Mouse (Mus musculus) stomach, postnatal 0 days (tissue): ENCODE results near the gene Asic3. TPM values are rescaled to one million over a fixed set of nuclear protein-coding genes. Genes with fewer than 3 reads are reported as not detected.

ENCODE experiments used
- ATAC-seq: fragments of 200-750 bp; cut with Nextera tagmentation; 2 replicates; pipeline ENCODE4 v1.8.0; 2017; ENCODE audit not compliant: low FRiP score, low TSS enrichment
- DNase-seq: peaks from one replicate; pipeline ENCODE4 v3.0.0-alpha.2; 2016; ENCODE audit warnings: low spot score
- H3K27ac ChIP-seq: fragments of 300-500 bp; sonication (generic); replicated peaks from 2 replicates; pipeline ENCODE4 v1.5.1; 2014; ENCODE audit warnings: mild to moderate bottlenecking, control low read depth
- H3K27me3 ChIP-seq: fragments of 300-500 bp; sonication (generic); 2 replicates; pipeline ENCODE4 v1.6.1; 2014; ENCODE audit warnings: low read length; ENCODE audit not compliant: control insufficient read depth, insufficient read depth
- H3K36me3 ChIP-seq: fragments of 300-500 bp; sonication (generic); 2 replicates; pipeline ENCODE4 v1.6.1; 2014; ENCODE audit warnings: low read length, mixed read lengths; ENCODE audit not compliant: control insufficient read depth, insufficient read depth
- H3K4me1 ChIP-seq: fragments of 300-500 bp; sonication (generic); replicated peaks from 2 replicates; pipeline ENCODE4 v1.6.1; 2014; ENCODE audit warnings: antibody characterized with exemption; ENCODE audit not compliant: control insufficient read depth, insufficient read depth
- H3K4me2 ChIP-seq: fragments of 300-500 bp; sonication (generic); replicated peaks from 2 replicates; pipeline ENCODE4 v1.6.1; 2014; ENCODE audit warnings: low read depth, mild to moderate bottlenecking, control low read depth, moderate library complexity
- H3K4me3 ChIP-seq: fragments of 300-500 bp; sonication (generic); 2 replicates; pipeline ENCODE4 v1.5.1; 2014; ENCODE audit warnings: low read depth, low read length, control low read depth
- H3K9ac ChIP-seq: fragments of 300-500 bp; sonication (generic); 2 replicates; pipeline ENCODE4 v1.6.1; 2014; ENCODE audit warnings: mild to moderate bottlenecking, low read length, control low read depth, mixed read lengths
- H3K9me3 ChIP-seq: fragments of 300-500 bp; sonication (generic); 2 replicates; pipeline ENCODE4 v1.6.1; 2016; ENCODE audit warnings: low read length; ENCODE audit not compliant: control insufficient read depth
- CTCF ChIP-seq: IDR thresholded peaks from 2 replicates; pipeline ENCODE4 v1.5.1; 2016; ENCODE audit warnings: antibody characterized with exemption, low read depth, mild to moderate bottlenecking, moderate library complexity
- EP300 ChIP-seq: optimal IDR thresholded peaks from 2 replicates; pipeline ENCODE3; 2016; ENCODE audit warnings: antibody characterized with exemption
- WGBS: fragments of 180-500 bp; shearing (Covaris S2); extraction: QIAGEN DNeasy Blood & Tissue Kit; methylation state at CpG from one replicate; pipeline ENCODE4 v1.1.7; 2014; 5-methylcytosine and 5-hydroxymethylcytosine counted together
- polyA plus RNA-seq: library from polyadenylated mRNA; unstranded; fragments of >200 nt; fragmentation: Nextera tagmentation; extraction: Ambion mirVana; gene quantifications from 2 replicates; pipeline ENCODE4 v1.2.1, GENCODE M21; 2015

Gene Asic3
- 0.10 TPM in 1 of 2 replicates, not detected in the other for polyA plus RNA-seq

DNA sequence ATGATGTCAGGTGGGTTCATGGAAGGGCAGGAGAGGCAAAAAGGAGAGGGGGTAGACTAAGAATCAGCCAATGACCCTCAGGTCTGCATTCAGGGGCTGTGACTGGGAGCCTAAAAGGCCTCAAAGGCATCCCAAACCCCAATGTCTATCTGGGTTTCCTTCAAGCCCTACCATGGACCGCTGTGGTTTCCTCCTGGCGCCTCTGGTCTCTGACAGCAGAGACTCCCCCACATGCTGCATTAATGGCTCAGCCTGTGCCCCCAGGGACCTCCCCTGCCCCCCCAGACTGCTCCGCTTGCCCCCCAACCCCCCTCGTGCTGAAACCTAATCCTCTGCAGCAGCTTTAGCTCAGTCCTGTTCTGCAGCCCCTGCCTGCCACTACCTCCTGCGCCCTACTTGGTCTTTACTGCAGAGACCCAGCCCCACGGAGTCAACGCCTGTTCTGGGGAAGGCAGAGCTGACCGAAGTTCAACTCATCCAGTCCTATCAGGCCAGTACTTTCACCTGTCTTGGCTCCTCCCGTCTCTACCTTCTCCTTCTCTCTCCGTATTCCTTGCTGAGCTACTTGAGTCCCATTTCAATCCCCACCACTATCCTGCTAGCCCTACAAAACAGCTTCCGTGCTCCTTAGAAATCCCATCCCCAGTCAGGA lies at the start of gene Asic3:
Gene Asic3 (plus strand): TSS at position 351 of the 652 bp plus-strand sequence.
- Histone ChIP-seq H3K9me3 (no peaks in the 10 kb centered on the region), H3K36me3 (no peaks in the 10 kb centered on the region), H3K9ac (no peak within 1 kb of the TSS), H3K27ac (no peak within 1 kb of the TSS), H3K4me3 (no peak within 1 kb of the TSS), H3K4me2 (no peak within 1 kb of the TSS), H3K27me3 (no peaks in the 10 kb centered on the region), H3K4me1 (no peaks in the 10 kb centered on the region)
- WGBS: 39% methylated on average over 11 of the region's 11 CpGs
- DNase-seq (no peak), ATAC-seq (no peak)
- TF ChIP-seq EP300 (no peak), CTCF (no peak)

DNA sequence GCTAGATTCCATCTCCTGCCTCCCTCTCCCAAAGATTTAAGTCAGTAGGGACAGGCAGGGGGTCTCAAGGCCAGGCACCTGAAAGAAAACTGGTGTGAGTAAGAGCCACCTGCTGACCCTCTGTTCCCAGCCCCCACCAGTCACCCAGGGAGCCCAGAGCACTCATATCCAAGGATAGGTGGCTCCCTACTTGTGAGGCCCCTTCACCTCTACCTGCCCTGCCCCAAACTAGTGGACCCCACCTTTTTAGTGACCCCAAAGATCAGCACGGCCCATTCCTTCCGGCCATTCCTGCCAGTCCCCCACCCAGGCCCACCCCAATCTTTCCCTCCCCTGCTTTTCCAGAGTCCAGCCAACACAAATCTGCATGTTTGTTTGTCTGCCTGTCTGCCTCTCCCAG lies 49.7 kb upstream of the Asic3 start:
- WGBS: 58% methylated on average over 2 of the region's 2 CpGs
- H3K9me3 ChIP-seq: no peaks in the 10 kb centered on the region
- H3K4me3 ChIP-seq: no peak overlapping the region
- H3K9ac ChIP-seq: no peak overlapping the region
- no peak overlapping the region for H3K27ac ChIP-seq
- DNase-seq (no peak), ATAC-seq (no peak)
- no peaks in the 10 kb centered on the region for H3K27me3 ChIP-seq
- no peak overlapping the region for H3K4me2 ChIP-seq
- H3K4me1 ChIP-seq: no peaks in the 10 kb centered on the region
- no peaks in the 10 kb centered on the region for H3K36me3 ChIP-seq
- TF ChIP-seq CTCF (no peak), EP300 (no peak)

DNA sequence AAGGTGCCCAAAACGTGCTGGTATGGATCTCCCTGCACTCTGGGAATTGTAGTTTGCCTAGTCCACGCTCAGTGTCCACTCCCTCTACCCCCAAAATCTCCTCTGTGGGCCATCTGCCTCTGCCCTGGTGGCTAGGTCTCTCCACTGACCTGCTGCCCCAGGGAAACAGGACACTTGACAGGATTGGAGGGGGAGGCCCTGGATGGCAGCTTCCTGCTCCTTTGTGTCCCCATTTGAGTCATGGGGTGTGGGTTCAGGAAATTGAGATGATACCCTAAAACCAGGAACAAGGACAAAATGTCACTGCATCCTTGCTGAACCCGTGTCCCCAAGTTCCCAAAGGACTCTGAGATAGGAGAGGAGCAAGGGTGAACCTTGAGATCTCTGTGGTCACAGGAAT lies 49.1 kb upstream of the Asic3 start:
- 66% methylated on average over 3 of the region's 3 CpGs for WGBS
- H3K9ac ChIP-seq: no peak overlapping the region
- H3K27ac ChIP-seq: no peak overlapping the region
- no peak overlapping the region for H3K4me3 ChIP-seq
- no peaks in the 10 kb centered on the region for H3K36me3 ChIP-seq
- ATAC-seq: no peak
- no peaks in the 10 kb centered on the region for H3K4me1 ChIP-seq
- TF ChIP-seq CTCF: no peak
- TF ChIP-seq EP300: no peak
- H3K4me2 ChIP-seq: no peak overlapping the region
- DNase-seq: no peak
- no peaks in the 10 kb centered on the region for H3K9me3 ChIP-seq
- no peaks in the 10 kb centered on the region for H3K27me3 ChIP-seq

DNA sequence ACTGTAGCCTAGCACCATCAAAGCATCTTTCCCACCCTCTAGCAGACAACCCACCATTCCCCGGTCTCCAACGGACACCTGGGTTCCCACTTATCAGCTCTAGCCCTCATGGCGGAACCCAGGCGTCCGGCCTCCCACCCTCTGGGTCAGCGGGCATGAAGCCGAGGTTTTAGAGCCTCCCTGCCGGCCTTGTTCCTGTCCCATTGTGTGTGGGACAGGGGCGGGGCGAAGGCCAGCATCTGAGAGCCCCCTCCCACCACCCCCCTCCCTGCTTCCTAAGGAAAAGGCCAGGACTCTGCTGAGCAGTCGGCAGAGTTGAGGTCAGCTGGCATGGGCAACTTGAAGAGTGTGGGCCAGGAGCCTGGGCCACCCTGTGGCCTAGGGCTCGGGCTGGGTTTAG lies 48.7 kb upstream of the Asic3 start, which contains the start of gene Nos3:
Gene Nos3 (plus strand): TSS at position 303 of the 400 bp plus-strand sequence.
- no peaks in the 10 kb centered on the region for H3K36me3 ChIP-seq
- TF ChIP-seq EP300 (no peak), CTCF (no peak)
- H3K4me2 ChIP-seq: no peak within 1 kb of the TSS
- no peaks in the 10 kb centered on the region for H3K27me3 ChIP-seq
- no peaks in the 10 kb centered on the region for H3K9me3 ChIP-seq
- H3K4me3 ChIP-seq: peak within 1 kb of the TSS; percentile 15
- no peak within 1 kb of the TSS; the same call in 1 of the 2 replicates for H3K27ac ChIP-seq
- no peak for ATAC-seq
- H3K9ac ChIP-seq: no peak within 1 kb of the TSS
- no peak for DNase-seq
- WGBS: 57% methylated on average over 12 of the region's 12 CpGs
- no peaks in the 10 kb centered on the region for H3K4me1 ChIP-seq

DNA sequence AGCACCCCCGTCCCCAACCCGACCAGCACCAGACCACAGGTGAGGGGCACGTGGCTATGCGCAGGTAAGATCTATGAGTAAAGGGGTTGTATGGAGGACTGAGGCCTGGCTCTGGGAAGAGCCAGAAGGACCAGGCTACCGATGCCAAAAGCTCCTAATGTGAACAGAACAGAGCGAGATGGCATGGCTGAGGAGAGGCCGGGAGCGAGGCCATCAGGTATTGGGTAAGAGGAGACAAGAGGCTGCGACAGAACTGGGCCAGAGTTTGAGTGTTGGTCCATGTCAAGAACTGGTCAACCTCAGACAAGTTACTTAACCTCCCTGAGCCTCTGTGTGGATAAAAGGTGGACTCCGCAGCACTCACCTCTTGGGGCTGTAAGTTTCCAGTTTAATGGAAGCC lies 48.2 kb upstream of the Asic3 start:
- Histone ChIP-seq H3K4me2 (no peak overlapping the region), H3K9ac (no peak overlapping the region), H3K27ac (no peak overlapping the region; the same call in 1 of the 2 replicates), H3K9me3 (no peaks in the 10 kb centered on the region), H3K4me1 (no peaks in the 10 kb centered on the region), H3K36me3 (no peaks in the 10 kb centered on the region), H3K4me3 (peak overlapping the region; percentile 15), H3K27me3 (no peaks in the 10 kb centered on the region)
- TF ChIP-seq CTCF (no peak), EP300 (no peak)
- WGBS: 85% methylated on average over 10 of the region's 10 CpGs
- DNase-seq (no peak), ATAC-seq (no peak)

DNA sequence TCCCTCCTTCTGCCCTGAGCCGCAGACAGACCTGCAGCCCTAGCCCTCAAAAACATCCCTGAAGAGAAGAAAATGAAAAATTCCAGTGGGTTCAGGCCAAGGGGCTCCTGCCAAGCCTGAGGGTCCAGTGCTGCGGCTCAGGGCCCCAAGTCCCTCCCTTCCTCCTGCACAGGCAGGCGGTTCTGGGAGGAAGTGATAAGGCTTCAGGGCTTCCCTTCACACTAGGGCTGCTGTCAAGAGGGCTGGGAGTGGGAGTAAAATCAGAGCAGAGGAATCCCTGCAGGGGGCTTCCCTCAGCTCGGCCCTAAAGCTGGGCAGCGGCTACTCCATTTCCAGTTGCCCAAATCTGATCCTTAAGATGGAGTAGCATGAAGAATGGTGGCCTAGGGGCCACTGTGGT lies 47.7 kb upstream of the Asic3 start:
- ATAC-seq (no peak), DNase-seq (no peak)
- Histone ChIP-seq H3K4me2 (no peak overlapping the region), H3K9ac (no peak overlapping the region), H3K4me1 (no peaks in the 10 kb centered on the region), H3K27me3 (no peaks in the 10 kb centered on the region), H3K9me3 (no peaks in the 10 kb centered on the region), H3K4me3 (no peak overlapping the region), H3K27ac (no peak overlapping the region), H3K36me3 (no peaks in the 10 kb centered on the region)
- no peak for TF ChIP-seq EP300
- TF ChIP-seq CTCF: no peak
- WGBS: 36% methylated on average over 5 of the region's 5 CpGs
